Mouse (Mus musculus): ENCODE results near the gene Rin3.
"Not testable (repeated sequence)": the region's sequence is repeated elsewhere in the genome, so short reads cannot be mapped to it uniquely, and the experiment has no call there.

Rin3 gene

DNA sequence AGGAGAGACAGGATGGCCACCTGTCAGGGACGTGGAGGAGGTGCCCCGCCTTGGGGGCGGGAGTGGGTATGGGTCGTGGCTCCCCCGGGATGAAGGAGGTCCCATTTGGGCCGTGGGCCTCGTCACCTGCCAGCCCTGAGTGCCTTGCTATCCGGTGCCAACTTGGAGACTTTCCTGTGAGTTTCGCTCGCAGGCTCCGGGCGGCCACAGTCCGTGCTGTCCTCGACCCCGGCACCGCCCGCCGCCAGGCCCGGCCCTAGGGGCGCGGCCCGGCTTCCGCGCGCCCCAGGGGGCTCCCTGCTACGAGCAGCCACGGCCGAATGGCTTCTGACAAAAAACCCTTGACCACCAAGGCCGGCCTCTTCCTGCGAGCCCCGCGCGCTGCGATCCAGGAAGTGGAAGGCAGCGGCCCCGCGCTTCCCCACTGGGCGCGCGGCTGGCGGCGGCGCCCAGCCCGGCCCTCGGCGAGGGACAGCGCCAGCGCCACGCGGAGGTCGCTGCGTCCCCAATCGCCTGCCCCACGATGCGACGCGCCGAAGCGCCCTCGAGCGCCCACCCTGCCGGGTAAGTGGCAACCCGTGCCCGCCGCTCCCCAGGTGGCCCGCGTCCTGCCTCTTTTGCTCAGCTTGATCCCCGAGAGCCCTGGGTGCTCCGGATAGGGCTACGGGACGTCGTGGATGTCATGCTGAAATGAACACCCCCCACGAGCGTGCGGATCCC, at the start of gene Rin3:
Rin3 (plus strand) TSS at position 286 of the 720 bp plus-strand sequence.
- DNase-seq (ENCODE audit: low spot score in 2 of 2): peak; percentile 16 to 45

DNA sequence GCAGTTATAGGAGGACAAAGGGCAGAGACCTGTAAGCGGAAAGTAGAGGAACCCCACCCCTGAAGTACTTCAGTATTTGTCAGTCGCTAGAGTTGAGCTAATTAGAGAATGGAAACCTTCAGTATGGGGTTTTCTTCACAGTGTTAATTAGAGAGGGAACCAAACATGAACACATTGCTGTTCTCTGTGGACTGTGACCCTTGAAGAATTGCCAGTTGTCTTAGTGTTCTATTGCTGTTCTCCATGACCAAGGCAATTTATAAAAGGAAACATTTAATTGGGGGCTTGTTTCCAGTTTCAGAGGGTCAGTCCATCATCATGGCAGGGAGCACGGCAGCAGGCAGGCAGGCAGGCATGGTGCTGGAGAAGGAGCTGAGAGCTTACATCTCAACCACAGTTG, 47.3 kb upstream of the Rin3 start:
- no peak for DNase-seq (ENCODE audit: low spot score in 2 of 2)

- no peak for DNase-seq (ENCODE audit: low spot score in 2 of 2)
Measured at GRCm38 (mm10) chr12:102236317-102236716, 46.5 kb upstream of the Rin3 start.

DNA sequence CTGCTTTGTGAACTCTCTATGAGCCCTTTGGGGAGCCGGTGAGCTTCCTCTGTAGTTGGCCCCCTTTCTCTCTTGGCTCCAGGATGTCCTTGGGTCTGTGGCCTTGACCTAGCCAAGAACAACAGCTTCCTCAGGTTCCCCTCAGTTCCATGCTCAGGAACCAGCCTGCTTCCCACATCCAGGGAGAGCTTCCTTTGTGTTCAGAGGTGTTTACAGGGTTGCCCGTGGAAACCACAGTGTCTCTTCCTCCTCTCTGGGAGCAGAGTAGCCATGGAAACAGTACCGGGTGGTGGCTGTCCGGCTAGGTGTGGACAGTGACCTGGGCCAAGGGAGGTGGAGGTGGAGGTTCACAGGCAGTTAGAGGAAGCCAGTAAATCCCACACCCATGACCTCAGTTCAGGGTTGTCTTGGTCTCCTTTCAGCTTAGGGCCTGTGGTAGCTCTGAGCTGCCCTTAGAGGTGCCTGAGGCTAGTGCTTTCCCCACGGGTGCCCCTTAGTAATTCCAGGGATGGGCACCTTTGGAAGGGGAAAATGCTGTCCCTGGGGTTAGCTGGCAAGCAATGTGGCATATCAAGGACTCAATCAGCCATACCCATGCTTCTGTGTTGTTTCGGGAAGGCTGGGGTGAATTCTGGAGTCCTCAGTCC, 40.6 kb upstream of the Rin3 start:
- DNase-seq (ENCODE audit: low spot score in 2 of 2): no peak

GRCm38 (mm10) chr12:102243915-102244314, 38.9 kb upstream of the Rin3 start:
- no peak for DNase-seq (ENCODE audit: low spot score in 2 of 2)

- DNase-seq (ENCODE audit: low spot score in 2 of 2): no peak
Measured at GRCm38 (mm10) chr12:102246226-102246625, 36.6 kb upstream of the Rin3 start.

DNA sequence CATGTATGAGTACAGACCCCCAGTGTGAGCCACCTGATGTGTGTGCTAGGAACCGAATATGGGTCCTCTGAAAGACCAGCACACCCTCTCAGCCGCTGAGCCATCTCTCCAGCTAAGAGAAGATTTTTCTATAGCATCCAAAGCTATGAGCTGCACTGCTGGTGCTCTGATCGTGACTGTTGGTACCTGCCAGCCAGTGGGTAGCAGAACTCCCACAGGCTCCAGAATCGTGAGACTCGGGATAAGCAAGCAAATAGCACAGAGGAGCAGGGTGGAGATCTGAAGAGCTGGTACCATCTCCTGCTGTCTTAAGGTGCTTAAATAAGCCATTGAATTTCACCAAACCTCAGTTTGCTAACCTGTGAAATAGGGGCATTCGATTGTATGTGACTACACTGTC, 34.7 kb upstream of the Rin3 start:
- no peak for DNase-seq (ENCODE audit: low spot score in 2 of 2)

DNA sequence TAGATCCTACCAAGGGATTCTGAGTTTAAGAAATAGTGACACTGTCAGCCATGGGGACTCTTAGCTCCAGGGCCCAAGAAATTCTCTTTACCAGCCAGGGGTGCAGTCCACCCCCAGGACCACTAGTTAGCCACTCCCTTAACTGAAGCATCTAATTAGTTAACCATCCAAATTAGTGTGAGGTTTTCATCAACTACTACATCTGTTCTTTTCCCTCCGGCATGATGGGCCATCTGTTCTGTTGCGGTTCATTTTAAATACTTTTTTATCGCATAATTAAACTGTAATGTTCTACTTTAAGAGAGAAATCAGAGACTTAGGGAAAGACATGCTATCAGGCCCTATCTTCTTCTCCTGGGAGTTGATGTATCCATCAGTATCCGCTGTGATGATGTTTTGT, 32.5 kb upstream of the Rin3 start:
- DNase-seq (ENCODE audit: low spot score in 2 of 2): no peak

GRCm38 (mm10) chr12:102251070-102251469, 31.8 kb upstream of the Rin3 start:
- DNase-seq (ENCODE audit: low spot score in 2 of 2): no peak

DNA sequence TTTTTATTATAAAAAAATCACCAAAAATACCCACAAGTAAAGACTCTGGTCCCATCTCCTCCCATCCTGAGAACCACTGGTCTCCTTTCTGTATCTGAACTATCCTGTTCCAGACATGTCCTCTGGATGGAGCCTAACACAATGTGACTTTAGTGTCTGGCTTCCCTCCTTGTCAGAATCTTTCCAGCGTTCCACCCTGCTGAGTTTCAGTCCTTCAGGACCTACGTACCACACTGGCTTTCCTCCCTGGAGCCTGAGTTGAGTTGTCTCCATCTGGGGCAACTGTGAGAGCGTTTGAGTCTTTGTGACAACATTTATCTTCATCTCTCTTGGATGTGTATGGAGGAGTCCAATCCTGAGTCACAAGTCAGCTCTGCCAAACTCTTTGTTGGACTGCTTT, 30.9 kb upstream of the Rin3 start:
- DNase-seq (ENCODE audit: low spot score in 2 of 2): no peak

DNA sequence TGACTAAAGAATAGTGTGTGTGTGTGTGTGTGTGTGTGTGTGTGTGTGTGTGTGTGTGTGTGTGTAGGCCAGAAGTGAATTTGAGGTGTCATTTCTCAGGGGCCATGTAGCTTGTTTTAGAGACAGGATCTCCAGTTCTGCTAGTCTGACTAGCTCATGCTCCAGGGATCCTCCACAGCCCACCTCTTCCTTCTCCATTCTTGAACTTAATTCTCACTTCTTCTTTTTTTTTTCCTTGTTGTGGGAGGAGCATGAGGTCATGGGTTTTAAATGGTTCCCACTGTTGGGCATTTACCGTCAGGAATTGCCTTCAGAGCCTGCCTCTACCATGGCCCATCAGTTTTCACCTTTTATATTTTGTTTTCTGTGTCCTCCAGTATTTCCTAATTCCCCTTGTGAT, 30.3 kb upstream of the Rin3 start:
- DNase-seq (ENCODE audit: low spot score in 2 of 2): no peak

DNA sequence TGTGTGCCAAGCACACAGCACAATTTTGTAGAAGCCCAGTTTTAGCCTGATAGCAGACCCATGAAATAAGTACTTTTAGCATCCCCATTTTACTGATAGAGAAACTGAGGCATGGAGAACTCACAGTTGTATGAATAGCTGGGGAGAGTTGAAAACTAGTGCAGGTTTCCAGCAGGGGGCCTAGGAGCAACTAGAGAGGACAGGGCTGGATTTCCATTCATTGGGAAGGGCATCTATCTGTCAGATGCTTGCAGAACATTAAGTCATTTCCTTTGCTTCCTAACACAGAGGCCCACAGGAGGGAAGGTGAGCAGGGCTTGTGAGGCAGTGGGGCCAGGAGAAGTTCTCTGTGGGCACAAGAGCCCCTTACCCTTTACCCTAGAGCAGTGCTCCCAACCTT, 27.8 kb upstream of the Rin3 start:
- no peak for DNase-seq (ENCODE audit: low spot score in 2 of 2)

GRCm38 (mm10) chr12:102258522-102259112, 24.2 kb upstream of the Rin3 start:
- no peak for DNase-seq (ENCODE audit: low spot score in 2 of 2)

DNA sequence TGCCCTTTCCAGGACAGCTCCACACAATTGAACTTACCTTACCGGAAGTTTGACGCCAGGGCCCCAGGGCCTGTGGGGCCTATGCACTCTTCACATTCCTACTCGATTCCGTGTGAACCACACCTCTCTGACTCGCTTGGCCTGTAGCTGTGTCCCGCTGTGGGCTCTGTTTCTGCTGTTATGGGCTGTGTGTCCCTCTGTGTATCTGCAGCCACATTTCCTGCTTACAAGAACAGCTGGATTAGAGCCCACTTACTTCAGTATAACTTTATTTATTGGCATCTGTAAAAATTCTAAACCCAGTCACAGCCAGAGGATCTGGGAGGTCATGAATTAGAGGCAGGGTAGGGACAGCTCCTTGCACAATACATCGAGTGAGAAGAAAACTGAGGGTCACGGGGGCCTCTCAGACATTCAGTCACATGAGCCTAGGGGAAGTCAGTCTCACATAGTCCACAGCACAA, 20.9 kb upstream of the Rin3 start:
- no peak for DNase-seq (ENCODE audit: low spot score in 2 of 2)

GRCm38 (mm10) chr12:102262809-102263208, 20.0 kb upstream of the Rin3 start:
- no peak for DNase-seq (ENCODE audit: low spot score in 2 of 2)

GRCm38 (mm10) chr12:102263249-102263648, 19.6 kb upstream of the Rin3 start:
- DNase-seq (ENCODE audit: low spot score in 2 of 2): no peak

DNA sequence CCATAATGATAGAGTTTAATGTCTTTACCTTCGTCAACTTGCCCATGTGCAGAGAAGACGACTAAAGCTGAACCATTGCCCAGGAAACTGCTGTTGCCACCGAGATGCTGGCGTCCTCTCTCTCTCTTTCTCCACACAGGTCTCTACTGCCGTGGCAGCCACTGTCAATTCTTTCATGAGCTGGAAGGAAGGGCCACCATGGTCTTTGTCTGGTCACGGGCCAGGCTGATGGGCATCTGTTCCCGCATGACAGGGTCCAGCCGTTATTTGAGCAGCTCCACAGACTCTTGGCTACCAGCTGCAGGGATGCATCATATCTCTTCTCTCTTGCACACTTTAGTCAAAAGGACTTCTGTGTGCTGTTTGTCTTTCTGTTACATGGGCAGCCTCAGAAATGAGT, 16.4 kb upstream of the Rin3 start:
- DNase-seq (ENCODE audit: low spot score in 2 of 2): no peak

GRCm38 (mm10) chr12:102269144-102269543, 13.7 kb upstream of the Rin3 start:
- no peak for DNase-seq (ENCODE audit: low spot score in 2 of 2)

GRCm38 (mm10) chr12:102270776-102271405, 12.0 kb upstream of the Rin3 start:
- DNase-seq (ENCODE audit: low spot score in 2 of 2): no peak

DNA sequence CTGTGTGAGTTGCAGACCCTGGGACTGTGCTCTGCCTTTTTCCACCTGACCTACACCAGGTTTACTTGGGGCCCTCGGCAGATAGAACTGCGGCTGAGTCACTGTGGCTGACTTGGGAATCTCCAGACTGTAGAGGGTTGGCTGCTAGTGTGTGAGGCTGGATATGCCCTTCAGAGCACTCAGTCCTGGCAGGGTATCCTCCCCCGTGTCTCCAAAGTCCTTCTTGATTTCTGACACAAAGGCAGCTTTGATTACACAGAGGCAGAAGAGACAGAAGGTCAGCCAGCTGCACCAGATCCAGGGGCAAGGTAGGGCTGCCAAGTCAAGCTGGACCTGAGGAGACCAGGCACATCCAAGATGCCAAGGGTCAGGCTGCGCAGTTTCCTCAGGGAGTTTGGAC, 11.4 kb upstream of the Rin3 start:
- no peak for DNase-seq (ENCODE audit: low spot score in 2 of 2)

- DNase-seq (ENCODE audit: low spot score in 2 of 2): peak in 1 of 2 experiments; percentile 41
Measured at GRCm38 (mm10) chr12:102275833-102276443, 6.9 kb upstream of the Rin3 start.

GRCm38 (mm10) chr12:102280290-102280689, 2.6 kb upstream of the Rin3 start:
- DNase-seq (ENCODE audit: low spot score in 2 of 2): not testable (repeated sequence)
